Mouse (Mus musculus) CD4-positive, CD25-positive, alpha-beta regulatory T cell, adult 2 months (primary cell): ENCODE measurements around the gene Miga1.

ENCODE experiments used
- DNase-seq: peaks from one replicate; pipeline ENCODE4 v3.0.0-alpha.2; 2012; ENCODE audit warnings: low read depth, low spot score

Miga1 gene

DNA sequence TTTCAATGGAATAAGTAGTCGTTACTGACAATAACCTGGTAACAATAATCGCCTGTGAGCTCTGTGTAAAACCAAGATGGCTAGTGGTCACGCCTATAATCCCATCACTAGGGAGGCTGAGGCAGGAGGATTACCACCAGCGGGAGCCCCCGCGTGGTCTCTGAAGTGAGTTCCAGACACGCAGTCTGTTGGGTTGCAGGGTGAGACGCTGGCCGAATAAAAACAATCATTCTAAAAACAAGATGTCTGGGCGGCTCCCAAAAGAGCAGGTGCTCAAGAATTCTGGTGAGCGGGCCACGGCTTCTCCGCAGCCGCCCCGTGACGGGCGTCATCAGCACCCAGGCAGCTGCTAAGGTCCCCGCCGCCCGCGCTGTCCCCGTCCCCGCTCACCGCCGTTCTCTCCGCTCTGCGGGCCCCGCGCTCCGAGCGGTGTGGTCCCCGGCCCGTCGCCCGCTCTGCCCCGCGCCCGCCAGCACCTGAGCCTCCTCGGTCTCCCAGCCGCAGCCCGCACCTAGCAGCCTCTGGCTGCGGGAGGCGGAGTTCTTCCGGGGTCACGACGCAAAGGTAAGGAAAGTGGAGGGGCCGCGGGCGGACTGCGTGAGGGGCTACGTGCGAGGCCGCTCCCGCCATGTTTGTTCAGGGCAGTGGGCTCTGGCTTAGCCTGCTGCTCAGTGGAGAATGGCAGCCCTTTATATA is at the start of gene Miga1:
Gene Miga1 (minus strand): TSS at position 546 of the 696 bp plus-strand sequence.
- DNase-seq, result peak; percentile 74

- DNase-seq, result no peak
These were observed 43.9 kb upstream of the Miga1 start for GRCm38 (mm10) chr3:152384106-152384505.

DNA sequence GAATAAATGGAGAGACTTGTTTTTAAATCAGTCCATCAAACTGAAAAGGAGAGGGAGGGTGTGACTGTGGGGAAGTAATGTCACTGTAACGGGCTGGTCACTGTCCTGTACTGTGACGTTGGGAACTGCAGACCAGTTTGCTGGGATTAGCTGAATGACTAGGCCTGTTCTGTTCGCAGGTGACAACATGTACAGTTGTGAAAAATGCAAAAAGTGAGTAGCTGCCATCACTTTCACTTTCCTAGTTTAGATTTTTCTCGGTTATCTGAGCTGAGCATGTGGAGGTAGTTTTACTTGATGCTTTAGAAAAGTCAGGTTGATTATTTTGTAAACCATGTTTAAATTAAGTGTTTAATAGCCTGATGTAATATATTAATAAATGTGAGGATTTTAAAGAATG is 35.9 kb upstream of the Miga1 start:
- no peak for DNase-seq

DNA sequence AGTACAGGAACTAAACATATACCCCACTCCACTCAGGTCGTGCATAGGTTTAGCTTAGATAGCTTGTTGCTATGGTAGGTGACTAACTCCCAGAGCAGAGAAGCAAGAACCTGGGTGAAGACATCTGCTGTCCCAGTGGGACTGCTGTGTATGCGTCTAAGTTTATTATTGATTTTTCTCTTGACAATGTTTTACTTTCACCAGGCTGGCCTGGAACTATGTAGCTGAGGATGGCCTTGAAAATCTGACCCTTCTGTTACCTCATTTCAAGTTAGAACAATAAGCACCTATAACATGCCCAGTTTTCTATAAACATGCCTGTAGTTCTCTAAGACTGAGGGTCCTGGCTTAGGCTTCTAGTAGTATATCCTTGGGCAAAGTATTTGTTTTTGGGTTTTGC is 24.0 kb upstream of the Miga1 start:
- DNase-seq, result no peak

GRCm38 (mm10) chr3:152359151-152359550 is 18.9 kb upstream of the Miga1 start:
- no peak for DNase-seq

GRCm38 (mm10) chr3:152356751-152357150 is 16.5 kb upstream of the Miga1 start:
- no peak for DNase-seq

DNA sequence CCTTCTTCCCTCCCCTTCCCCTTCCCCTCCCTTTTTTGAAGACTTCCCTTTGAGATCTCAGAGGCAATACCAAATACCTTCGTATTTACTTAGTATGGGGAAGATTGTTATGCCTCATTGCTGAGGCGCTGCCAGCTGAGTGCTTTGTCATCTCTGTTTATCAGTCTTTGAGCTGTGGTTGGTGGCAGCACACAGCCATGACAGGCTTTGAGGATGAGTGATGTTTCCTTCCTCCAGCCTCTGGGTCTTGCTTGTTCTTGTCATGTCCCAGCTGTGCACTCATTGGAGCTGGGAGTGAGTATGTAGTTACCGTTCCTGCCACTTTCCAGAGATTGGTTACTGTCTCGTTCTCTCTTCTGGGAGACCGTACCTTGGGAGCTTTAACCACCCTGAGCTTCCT is 15.2 kb upstream of the Miga1 start:
- DNase-seq, result peak; percentile 45

DNA sequence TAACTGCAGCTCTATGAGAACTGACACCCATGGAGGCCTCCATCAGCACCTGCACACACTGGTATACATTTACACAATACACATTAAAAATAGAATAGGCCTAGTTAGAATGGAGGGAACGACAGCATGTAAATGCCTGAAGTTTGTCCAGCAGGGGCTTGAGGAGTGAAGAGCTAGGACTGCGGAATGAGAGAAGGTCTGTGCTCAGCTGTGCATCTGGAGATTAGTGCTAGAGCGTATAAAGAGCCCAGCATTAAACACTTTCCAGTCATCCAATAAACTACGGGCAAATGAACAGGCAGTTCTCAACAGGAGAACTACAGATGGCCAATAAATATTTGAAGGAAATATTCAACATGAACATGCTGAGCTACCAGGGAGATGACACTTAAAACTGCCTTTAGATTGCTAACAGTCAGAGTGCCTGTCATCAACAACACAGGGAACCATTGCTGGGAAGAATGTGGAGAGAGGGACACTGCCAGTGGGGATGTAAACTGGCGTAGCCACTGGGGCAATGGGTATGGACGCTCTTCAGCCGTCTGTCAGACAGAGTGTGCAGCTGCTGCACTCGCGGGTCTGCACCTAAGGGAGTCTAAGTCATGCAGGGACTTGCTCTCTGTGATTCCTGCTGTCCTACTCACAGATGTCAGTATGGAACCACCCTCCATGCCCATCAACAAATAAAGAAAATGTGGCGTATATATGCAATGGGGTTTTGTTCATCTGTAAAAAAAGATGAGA is 13.4 kb upstream of the Miga1 start:
- no peak for DNase-seq

- DNase-seq, result no peak
These were observed 12.1 kb upstream of the Miga1 start for GRCm38 (mm10) chr3:152352289-152352688.

GRCm38 (mm10) chr3:152350966-152351365 is 10.8 kb upstream of the Miga1 start:
- DNase-seq, result no peak

DNA sequence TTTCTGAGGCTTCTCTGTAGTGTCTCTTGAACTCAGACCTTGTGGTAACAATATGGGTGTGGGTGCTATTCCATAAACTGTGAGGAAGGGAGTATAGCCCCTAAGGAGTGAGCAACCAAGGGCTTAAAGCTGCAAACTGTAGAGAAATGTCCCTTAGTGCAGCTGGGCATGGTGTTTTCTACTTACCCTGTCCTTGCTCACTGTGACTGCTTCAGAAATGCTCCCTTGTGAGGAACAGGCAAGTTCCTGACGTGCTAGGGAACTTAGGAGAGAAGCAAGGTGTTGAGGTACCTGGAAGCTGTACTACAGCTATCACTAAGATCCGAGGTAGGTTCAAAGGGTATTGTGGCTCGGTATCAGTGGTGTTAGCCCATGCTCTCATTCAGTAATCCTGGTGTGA is 10.2 kb upstream of the Miga1 start:
- DNase-seq, result no peak

GRCm38 (mm10) chr3:152348011-152348830 is 8.0 kb upstream of the Miga1 start:
- DNase-seq, result no peak

DNA sequence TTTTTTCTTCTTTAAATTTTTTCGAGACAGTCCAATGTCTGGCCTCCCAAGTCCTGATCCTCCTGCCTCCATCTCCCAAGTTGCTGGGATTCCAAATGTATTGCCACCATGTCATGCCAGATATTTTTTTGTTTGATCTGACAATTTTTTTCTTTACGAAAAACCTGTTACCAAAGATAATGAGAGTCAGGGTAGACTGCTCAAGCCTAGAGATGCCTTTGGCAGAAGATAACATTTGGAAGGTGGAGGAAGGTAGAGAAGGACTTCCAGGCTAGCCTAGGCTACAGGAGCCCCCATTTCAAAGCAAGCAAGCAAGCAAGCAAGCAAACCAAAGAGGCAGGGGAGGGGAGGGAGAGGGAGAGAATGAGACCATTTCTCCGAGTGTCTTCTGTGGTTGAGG is 7.0 kb upstream of the Miga1 start:
- no peak for DNase-seq

GRCm38 (mm10) chr3:152346633-152347141 is 6.5 kb upstream of the Miga1 start:
- peak; percentile 45 for DNase-seq

- peak; percentile 95 for DNase-seq
These were observed 5.8 kb upstream of the Miga1 start, which contains the start of gene Usp33 for GRCm38 (mm10) chr3:152345732-152346632. TSS of gene Usp33 (plus strand) at chr3:152346478.

GRCm38 (mm10) chr3:152342961-152343517 is 2.8 kb upstream of the Miga1 start:
- DNase-seq, result peak; percentile 70

GRCm38 (mm10) chr3:152336085-152336484 is 4.1 kb downstream of the Miga1 start:
- DNase-seq, result no peak

DNA sequence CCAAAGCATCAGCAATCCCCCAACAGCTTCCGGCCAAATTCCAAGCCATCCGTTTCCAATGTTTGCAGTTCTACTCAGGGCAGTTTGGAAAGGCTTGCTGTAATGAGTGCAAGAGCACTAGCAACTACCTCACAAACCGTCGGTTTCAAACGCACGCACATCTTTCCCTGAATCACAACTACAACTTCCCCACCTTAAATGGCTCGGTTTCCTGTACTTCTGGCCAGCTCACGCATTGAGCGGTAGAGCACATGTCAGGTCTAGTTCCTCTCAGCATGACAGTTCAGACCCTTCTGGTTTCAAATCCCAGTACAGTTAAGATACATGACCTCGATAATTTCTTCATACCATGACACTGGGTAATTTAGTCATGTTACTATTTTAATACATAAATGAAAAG is 6.6 kb downstream of the Miga1 start:
- no peak for DNase-seq

DNA sequence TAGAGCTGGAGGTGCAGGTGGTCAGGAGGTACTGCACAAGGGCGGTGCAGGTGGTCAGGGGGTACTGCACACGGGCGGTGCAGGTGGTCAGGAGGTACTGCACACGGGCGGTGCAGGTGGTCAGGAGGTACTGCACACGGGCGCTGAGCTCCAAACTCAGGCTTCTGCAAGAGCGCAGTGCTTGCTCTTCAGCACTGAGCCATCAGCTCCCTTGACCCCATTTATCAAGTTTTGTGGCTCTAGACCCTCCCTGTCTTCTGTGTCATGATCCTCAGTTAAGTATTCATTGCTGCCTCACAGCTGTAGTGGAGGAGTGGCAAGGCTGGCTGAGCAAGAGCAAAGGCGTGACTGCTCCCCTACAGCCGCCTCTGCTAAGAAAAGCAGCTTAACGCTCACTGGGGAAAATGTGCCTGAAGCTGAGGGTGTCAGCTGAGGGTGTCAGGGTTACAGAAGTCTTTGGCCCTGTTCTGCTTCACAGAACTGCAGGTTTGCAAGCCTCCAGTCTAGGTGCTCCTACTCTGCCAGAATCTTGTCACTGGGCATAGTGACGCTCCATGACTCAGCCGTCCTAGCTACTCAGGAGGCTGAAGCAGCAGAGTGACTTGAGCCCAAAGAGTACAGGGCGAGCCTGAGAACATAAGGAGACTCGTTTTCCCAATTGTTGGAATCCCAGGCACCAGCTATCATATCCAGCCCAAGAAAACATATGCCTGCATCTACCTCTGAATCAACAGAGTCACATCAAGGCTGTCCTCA is 7.5 kb downstream of the Miga1 start:
- no peak for DNase-seq

GRCm38 (mm10) chr3:152332104-152332503 is 8.1 kb downstream of the Miga1 start:
- no peak for DNase-seq
